Mouse (Mus musculus) E14TG2a.4 (cell line): ENCODE data around the gene Sugct.

ENCODE experiments used
- CTCF ChIP-seq: conservative IDR thresholded peaks from 2 replicates; pipeline ENCODE4 v1.5.1; 2014; ENCODE audit warnings: low read length
- NANOG ChIP-seq: IDR thresholded peaks from 2 replicates; pipeline ENCODE4 v1.6.1; 2014; ENCODE audit warnings: borderline replicate concordance, low read length, mixed read lengths
- POU5F1 ChIP-seq: IDR thresholded peaks from 2 replicates; pipeline ENCODE4 v1.6.1; 2014; ENCODE audit warnings: low read length, borderline replicate concordance

DNA sequence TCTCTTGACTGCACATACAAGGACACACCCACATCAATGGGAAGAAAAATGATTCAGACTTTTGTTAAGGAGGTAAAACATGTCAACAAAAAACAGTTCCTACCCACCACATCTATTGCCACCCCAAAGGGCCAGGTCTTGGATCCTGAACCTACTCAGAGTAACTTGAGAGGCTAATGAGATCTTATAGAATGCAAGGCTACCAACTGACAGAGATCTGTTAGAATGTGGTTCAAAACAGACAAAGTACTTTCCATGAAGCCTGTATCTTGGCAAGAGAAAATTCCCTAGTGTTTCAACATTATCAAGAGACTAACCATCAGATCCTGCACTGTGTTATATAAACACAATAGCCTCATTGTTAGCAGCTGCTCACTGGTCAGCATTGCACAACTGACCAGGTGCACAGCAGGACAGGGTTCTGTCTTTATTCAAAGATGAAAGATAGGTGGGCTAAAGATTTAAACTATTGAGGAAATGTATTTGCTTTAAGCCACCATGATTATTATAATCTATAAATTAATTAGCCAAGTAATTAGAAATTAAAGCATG, 548.8 kb downstream of the Sugct start:
- no peak for TF ChIP-seq CTCF
- no peak for TF ChIP-seq NANOG
- TF ChIP-seq POU5F1: no peak
